Mouse (Mus musculus) forebrain, embryonic 16.5 days (tissue): Measurements from ENCODE around the gene Trip13. TPM values are rescaled to one million over a fixed set of nuclear protein-coding genes. Genes with fewer than 3 reads are reported as not detected.

Experiments
- ATAC-seq: fragments of 200-750 bp; cut with Nextera tagmentation; 2 replicates; pipeline ENCODE4 v1.8.0; 2017; ENCODE audit warnings: mild to moderate bottlenecking, moderate library complexity
- H3K27ac ChIP-seq: fragments of 300-500 bp; sonication (generic); 2 replicates; pipeline ENCODE4 v1.5.1; 2014; ENCODE audit warnings: low read length, control low read depth
- H3K27me3 ChIP-seq: fragments of 300-500 bp; sonication (generic); replicated peaks from 2 replicates; pipeline ENCODE4 v1.6.1; 2014; ENCODE audit warnings: low read length; ENCODE audit not compliant: control insufficient read depth, insufficient read depth
- H3K36me3 ChIP-seq: fragments of 300-500 bp; sonication (generic); 2 replicates; pipeline ENCODE4 v1.6.1; 2014; ENCODE audit not compliant: control insufficient read depth, insufficient read depth
- H3K4me1 ChIP-seq: fragments of 300-500 bp; sonication (generic); replicated peaks from 2 replicates; pipeline ENCODE4 v1.6.1; 2014; ENCODE audit warnings: low read length; ENCODE audit not compliant: control insufficient read depth, insufficient read depth
- H3K4me2 ChIP-seq: fragments of 300-500 bp; sonication (generic); 2 replicates; pipeline ENCODE4 v1.6.1; 2014; ENCODE audit warnings: mild to moderate bottlenecking, low read length, control low read depth
- H3K4me3 ChIP-seq: fragments of 300-500 bp; sonication (generic); replicated peaks from 2 replicates; pipeline ENCODE4 v1.5.1; 2014; ENCODE audit warnings: mild to moderate bottlenecking, low read length, control low read depth
- H3K9ac ChIP-seq: fragments of 300-500 bp; sonication (generic); replicated peaks from 2 replicates; pipeline ENCODE4 v1.6.1; 2014; ENCODE audit warnings: low read depth, low read length, control low read depth
- H3K9me3 ChIP-seq: fragments of 300-500 bp; sonication (generic); 2 replicates; pipeline ENCODE4 v1.6.1; 2016; ENCODE audit warnings: low read length; ENCODE audit not compliant: control insufficient read depth
- WGBS: fragments of 180-500 bp; shearing (Covaris S2); extraction: QIAGEN DNeasy Blood & Tissue Kit; methylation state at CpG from one replicate; pipeline ENCODE4 v1.1.7; 2014; 5-methylcytosine and 5-hydroxymethylcytosine counted together
- polyA plus RNA-seq: library from polyadenylated mRNA; unstranded; fragments of >200 nt; fragmentation: Nextera tagmentation; extraction: Ambion mirVana; gene quantifications from 2 replicates; pipeline ENCODE4 v1.2.1, GENCODE M21; 2015

The Trip13 gene
- polyA plus RNA-seq, result 16.5 and 18.9 TPM in 2 replicates

- peak within 1 kb of the TSS; percentile 69 for H3K4me2 ChIP-seq
- ATAC-seq, result peak; percentile 98
- H3K9ac ChIP-seq, result peak within 1 kb of the TSS; percentile 83
- WGBS, result under 1% methylated on average over 73 of the region's 82 CpGs
- H3K27me3 ChIP-seq, result no peaks in the 10 kb centered on the region
- H3K27ac ChIP-seq, result peak within 1 kb of the TSS; percentile 85
- no peaks in the 10 kb centered on the region for H3K9me3 ChIP-seq
- peaks cover 18% of the 10 kb centered on the region for H3K36me3 ChIP-seq
- H3K4me1 ChIP-seq, result peaks cover 14% of the 10 kb centered on the region
- H3K4me3 ChIP-seq, result peak within 1 kb of the TSS; percentile 81
Measured at GRCm38 (mm10) chr13:73937321-73938176, at the start of gene Trip13, which contains the start of gene Brd9. TSS of gene Trip13 (minus strand) at chr13:73937784. TSS of gene Brd9 (plus strand) at chr13:73937811.

- Histone ChIP-seq H3K4me3 (no peak overlapping the region), H3K9me3 (no peaks in the 10 kb centered on the region), H3K27me3 (no peaks in the 10 kb centered on the region), H3K4me1 (no peaks in the 10 kb centered on the region), H3K9ac (no peak overlapping the region), H3K4me2 (no peak overlapping the region), H3K36me3 (no peaks in the 10 kb centered on the region), H3K27ac (no peak overlapping the region)
- 88% methylated on average over 5 of the region's 5 CpGs for WGBS
- no peak for ATAC-seq
Measured at GRCm38 (mm10) chr13:73976935-73977334, 39.4 kb upstream of the Trip13 start.

GRCm38 (mm10) chr13:73974523-73974922 is 36.9 kb upstream of the Trip13 start:
- Histone ChIP-seq H3K4me3 (no peak overlapping the region), H3K9me3 (no peaks in the 10 kb centered on the region), H3K4me1 (no peaks in the 10 kb centered on the region), H3K4me2 (no peak overlapping the region), H3K27ac (no peak overlapping the region), H3K9ac (no peak overlapping the region), H3K27me3 (no peaks in the 10 kb centered on the region), H3K36me3 (no peaks in the 10 kb centered on the region)
- no peak for ATAC-seq
- WGBS, result 83% methylated on average over 3 of the region's 3 CpGs

- Histone ChIP-seq H3K36me3 (no peaks in the 10 kb centered on the region), H3K4me2 (no peak overlapping the region), H3K27me3 (no peaks in the 10 kb centered on the region), H3K4me3 (no peak overlapping the region), H3K9ac (no peak overlapping the region), H3K4me1 (no peaks in the 10 kb centered on the region), H3K9me3 (no peaks in the 10 kb centered on the region), H3K27ac (no peak overlapping the region)
- 47% methylated on average over 12 of the region's 12 CpGs for WGBS
- peak; percentile 93 for ATAC-seq
Measured at GRCm38 (mm10) chr13:73970545-73971448, 33.2 kb upstream of the Trip13 start.

GRCm38 (mm10) chr13:73963551-73963950 is 26.0 kb upstream of the Trip13 start, which contains the start of gene Zdhhc11:
TSS of gene Zdhhc11 (plus strand) at chr13:73963851.
- no peaks in the 10 kb centered on the region for H3K4me1 ChIP-seq
- H3K4me3 ChIP-seq, result no peak within 1 kb of the TSS
- ATAC-seq, result no peak
- no peak within 1 kb of the TSS for H3K27ac ChIP-seq
- WGBS, result 87% methylated on average over 5 of the region's 5 CpGs
- peaks cover 18% of the 10 kb centered on the region for H3K36me3 ChIP-seq
- H3K9me3 ChIP-seq, result no peaks in the 10 kb centered on the region
- H3K4me2 ChIP-seq, result no peak within 1 kb of the TSS
- no peaks in the 10 kb centered on the region for H3K27me3 ChIP-seq
- H3K9ac ChIP-seq, result no peak within 1 kb of the TSS

- H3K4me1 ChIP-seq, result no peaks in the 10 kb centered on the region
- no peak for ATAC-seq
- H3K27me3 ChIP-seq, result no peaks in the 10 kb centered on the region
- no peak overlapping the region for H3K9ac ChIP-seq
- no peak overlapping the region for H3K27ac ChIP-seq
- WGBS, result 82% methylated on average over 4 of the region's 4 CpGs
- no peak overlapping the region for H3K4me3 ChIP-seq
- peaks cover 27% of the 10 kb centered on the region for H3K36me3 ChIP-seq
- no peak overlapping the region for H3K4me2 ChIP-seq
- no peaks in the 10 kb centered on the region for H3K9me3 ChIP-seq
Measured at GRCm38 (mm10) chr13:73961177-73961576, 23.6 kb upstream of the Trip13 start.

- H3K9ac ChIP-seq, result no peak overlapping the region
- no peaks in the 10 kb centered on the region for H3K27me3 ChIP-seq
- no peaks in the 10 kb centered on the region for H3K4me1 ChIP-seq
- no peak for ATAC-seq
- H3K9me3 ChIP-seq, result no peaks in the 10 kb centered on the region
- 94% methylated on average over 10 of the region's 10 CpGs for WGBS
- no peak overlapping the region for H3K4me2 ChIP-seq
- no peak overlapping the region for H3K4me3 ChIP-seq
- H3K27ac ChIP-seq, result no peak overlapping the region
- peaks cover 31% of the 10 kb centered on the region for H3K36me3 ChIP-seq
Measured at GRCm38 (mm10) chr13:73960117-73960652, 22.6 kb upstream of the Trip13 start.

GRCm38 (mm10) chr13:73955531-73955930 is 17.9 kb upstream of the Trip13 start:
- no peak overlapping the region for H3K4me2 ChIP-seq
- H3K9ac ChIP-seq, result no peak overlapping the region
- H3K4me1 ChIP-seq, result no peaks in the 10 kb centered on the region
- no peak overlapping the region for H3K4me3 ChIP-seq
- ATAC-seq, result no peak
- no peaks in the 10 kb centered on the region for H3K27me3 ChIP-seq
- WGBS, result 91% methylated on average over 5 of the region's 5 CpGs
- H3K27ac ChIP-seq, result no peak overlapping the region
- no peaks in the 10 kb centered on the region for H3K9me3 ChIP-seq
- H3K36me3 ChIP-seq, result peaks cover 56% of the 10 kb centered on the region

GRCm38 (mm10) chr13:73954666-73955065 is 17.1 kb upstream of the Trip13 start:
- H3K27ac ChIP-seq, result no peak overlapping the region
- no peaks in the 10 kb centered on the region for H3K9me3 ChIP-seq
- H3K4me3 ChIP-seq, result no peak overlapping the region
- ATAC-seq, result no peak
- H3K27me3 ChIP-seq, result no peaks in the 10 kb centered on the region
- no peaks in the 10 kb centered on the region for H3K4me1 ChIP-seq
- H3K9ac ChIP-seq, result no peak overlapping the region
- H3K4me2 ChIP-seq, result no peak overlapping the region
- WGBS, result 74% methylated on average over 6 of the region's 6 CpGs
- H3K36me3 ChIP-seq, result peaks cover 53% of the 10 kb centered on the region
